Mouse (Mus musculus): ENCODE results near the gene Idnk.

Idnk gene

GRCm38 (mm10) chr13:58147760-58148159, 9.7 kb upstream of the Idnk start:
- DNase-seq (ENCODE audit: low spot score) = no peak

DNA sequence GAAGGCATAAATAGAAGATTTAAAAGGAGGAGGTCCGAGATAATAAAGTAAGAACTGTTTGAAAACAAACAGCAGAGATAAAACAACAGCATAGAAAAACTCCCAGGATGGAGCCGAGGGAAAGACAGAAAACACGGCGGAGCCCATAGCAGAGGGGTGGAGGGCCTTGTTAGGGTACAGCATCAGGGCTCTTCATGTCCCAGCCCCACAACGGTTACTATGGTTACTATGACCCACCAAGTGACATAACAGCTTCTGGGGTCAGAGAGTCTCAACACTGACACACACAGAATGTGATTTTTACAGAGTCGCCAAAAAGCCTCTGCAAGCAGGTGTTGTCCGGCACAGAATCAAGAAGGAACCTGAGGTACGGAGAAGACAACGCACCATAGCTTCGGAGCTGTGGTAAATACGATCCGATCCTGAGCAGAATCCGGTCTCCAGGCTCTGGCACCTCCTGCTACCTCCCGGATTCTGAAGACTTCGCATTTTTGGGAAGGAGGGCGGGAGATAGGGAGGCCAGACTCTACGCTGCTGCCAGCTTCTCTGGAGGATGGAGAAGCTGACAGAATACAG, 9.1 kb upstream of the Idnk start:
- DNase-seq (ENCODE audit: low spot score) = no peak

- no peak for DNase-seq (ENCODE audit: low spot score)
These were observed 8.4 kb upstream of the Idnk start for GRCm38 (mm10) chr13:58149033-58149558.

- no peak for DNase-seq (ENCODE audit: low spot score)
These were observed 7.8 kb upstream of the Idnk start for GRCm38 (mm10) chr13:58149629-58150028.

DNA sequence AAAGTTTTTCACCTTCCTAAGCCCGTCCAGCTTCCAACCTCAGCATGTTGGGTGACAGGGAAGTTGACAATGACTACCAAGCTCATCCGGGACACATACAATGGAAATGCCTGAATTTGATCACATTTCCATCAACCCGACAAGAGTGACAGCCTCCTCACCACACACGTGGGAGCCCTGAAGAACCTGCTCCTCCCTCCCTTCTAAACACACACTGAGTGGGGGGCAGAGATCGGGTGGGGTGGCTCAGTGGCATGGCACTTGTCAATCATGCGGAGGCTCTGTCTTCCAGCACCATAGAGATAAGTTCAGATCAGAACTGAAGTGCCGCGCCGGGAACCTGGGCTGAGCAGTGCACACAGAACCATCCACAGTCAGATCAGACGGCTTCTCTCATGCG, 7.0 kb upstream of the Idnk start:
- no peak for DNase-seq (ENCODE audit: low spot score)

- no peak for DNase-seq (ENCODE audit: low spot score)
These were observed 1.4 kb upstream of the Idnk start for GRCm38 (mm10) chr13:58156031-58156430.

DNA sequence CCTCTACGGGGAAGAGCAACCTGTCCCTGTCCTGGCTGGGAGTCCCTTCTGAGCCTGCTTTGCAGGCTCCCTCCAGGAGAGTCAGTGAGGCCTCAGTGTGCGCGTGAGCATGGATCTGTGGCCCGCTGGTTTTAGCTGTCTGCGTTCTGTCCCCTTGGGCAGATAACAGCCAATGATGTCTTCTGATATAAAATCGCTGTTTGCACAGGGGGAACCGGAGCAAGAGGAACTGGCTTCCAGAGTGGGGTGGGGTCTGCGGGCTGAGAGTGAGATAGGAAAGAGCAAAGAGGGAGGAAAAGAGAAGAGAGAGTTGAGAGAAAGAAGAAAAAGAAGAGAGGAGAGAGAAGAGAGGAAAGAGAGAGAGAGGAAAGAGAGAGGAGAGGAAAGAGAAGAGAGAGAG, 413 bp upstream of the Idnk start:
- no peak for DNase-seq (ENCODE audit: low spot score)

- peak; percentile 87 for DNase-seq (ENCODE audit: low spot score)
These were observed 857 bp downstream of the Idnk start for GRCm38 (mm10) chr13:58158099-58158912.

GRCm38 (mm10) chr13:58160761-58161160, 3.3 kb downstream of the Idnk start:
- no peak for DNase-seq (ENCODE audit: low spot score)

DNA sequence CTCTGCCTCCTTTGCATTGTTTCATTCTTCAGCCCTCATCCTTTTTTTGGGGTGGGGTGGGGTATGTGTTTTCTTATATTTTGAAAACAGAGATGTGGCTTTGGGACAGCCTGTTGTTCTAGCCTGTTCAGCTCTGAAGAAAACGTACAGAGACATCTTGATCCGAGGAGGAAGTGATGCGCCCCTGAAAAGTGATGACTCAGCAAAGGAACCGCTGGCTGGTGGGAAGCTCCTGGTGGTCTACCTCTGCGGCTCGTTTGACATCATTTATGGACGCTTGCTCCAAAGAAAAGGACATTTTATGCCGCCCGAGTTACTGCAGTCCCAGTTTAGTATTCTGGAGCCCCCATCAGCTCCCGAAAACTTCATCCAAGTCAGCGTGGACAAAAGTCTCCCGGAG, 5.9 kb downstream of the Idnk start:
- no peak for DNase-seq (ENCODE audit: low spot score)

DNA sequence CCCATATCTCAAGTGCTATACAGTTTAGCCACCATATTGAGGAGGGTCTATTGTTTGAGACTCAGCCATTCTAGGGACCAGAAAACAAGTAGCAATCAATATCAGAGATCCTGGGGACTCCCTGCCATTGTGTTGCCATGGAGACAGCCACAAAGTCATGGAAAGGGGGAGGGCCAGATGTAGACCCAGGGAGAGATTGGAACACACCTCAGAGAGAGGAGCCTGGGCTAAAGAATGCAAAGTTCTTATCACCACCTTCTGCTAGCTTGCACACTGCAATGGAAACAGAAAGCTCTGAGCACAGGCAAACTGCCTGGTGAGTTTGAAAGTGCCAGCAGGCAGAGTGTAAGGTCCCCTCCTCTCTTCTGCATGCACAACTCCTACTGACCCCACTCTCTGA, 10.7 kb downstream of the Idnk start:
- no peak for DNase-seq (ENCODE audit: low spot score)

DNA sequence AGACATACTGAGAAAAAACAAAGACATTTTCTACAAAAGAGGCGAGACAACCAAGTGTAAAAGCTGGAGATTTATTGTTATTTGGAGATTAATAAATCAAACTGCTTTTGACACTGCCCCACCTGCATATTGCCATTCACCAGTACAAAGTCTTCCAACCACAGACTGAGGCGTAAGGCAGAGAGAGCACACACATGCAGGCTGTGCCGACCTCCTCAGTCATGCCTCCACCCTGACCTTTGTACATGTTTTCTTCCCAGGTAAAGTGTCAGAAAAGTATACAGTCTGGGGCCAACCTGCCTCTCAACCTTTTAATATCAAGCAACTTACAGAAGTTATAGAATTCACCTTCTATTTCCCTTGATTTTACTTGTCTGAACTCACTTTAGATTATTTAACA, 18.7 kb downstream of the Idnk start:
- no peak for DNase-seq (ENCODE audit: low spot score)

- peak; percentile 100 for DNase-seq (ENCODE audit: low spot score)
These were observed 20.2 kb downstream of the Idnk start for GRCm38 (mm10) chr13:58177511-58178208.

DNA sequence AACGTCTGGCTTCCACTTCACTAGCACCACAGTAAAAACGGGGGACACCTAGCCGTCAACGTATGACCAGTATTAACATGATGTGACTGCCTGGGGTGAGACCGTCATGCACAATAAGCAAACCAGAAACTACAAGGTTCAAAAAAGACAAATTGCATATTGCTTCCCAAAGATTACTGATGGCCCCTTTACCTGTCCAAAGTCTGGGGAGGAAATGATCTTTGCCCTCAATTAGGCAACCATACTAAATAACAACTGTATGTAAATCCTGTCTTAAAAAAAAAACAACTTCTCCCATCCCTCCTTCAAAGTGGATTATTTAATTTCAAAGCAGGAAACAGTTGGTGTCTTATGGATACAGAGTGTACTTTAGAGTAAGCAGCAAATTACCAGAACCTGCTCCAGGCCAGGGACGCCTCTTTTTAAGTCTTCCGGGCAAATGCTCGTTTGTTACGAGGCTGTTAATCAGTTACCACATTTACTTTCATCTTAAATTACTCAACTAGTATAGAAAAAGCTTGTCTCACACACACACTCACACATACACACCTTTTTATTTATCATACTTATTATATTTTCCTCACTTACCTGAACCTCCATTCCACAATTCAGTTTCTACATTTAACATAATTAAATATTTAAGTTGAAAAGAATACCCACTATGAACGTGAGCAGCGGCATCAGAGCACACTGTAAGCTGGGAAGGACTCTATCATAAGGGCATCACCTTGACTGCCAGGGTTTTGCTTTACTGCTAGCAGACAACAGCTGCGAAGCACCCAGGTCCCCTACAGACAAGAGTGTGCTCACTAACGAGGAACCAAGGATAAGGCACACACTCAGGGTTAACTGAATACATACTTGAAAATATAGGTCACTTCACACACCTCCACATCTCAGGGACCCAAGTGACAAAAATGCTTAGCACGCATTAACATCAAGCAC, 24.4 kb downstream of the Idnk start:
- DNase-seq (ENCODE audit: low spot score) = no peak

DNA sequence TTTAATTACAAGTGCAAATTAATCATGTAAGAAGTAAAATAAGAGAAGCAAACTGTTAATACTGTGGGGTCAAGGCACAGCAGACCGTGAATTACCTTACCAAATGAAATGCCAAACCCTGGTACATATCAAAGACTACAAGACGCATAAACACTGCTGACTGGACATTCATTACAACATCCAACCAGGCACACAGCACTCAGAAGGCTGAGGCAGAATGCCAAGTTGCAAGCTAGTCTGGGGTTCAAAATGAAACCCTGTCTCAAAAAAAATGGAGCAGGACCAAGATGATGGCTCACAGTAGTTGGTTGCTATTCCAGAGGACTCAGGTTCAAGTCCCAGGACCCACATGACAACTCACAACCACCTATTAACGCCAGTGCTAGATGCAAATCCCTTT, 26.7 kb downstream of the Idnk start:
- no peak for DNase-seq (ENCODE audit: low spot score)

GRCm38 (mm10) chr13:58186281-58186680, 28.8 kb downstream of the Idnk start:
- DNase-seq (ENCODE audit: low spot score) = no peak

DNA sequence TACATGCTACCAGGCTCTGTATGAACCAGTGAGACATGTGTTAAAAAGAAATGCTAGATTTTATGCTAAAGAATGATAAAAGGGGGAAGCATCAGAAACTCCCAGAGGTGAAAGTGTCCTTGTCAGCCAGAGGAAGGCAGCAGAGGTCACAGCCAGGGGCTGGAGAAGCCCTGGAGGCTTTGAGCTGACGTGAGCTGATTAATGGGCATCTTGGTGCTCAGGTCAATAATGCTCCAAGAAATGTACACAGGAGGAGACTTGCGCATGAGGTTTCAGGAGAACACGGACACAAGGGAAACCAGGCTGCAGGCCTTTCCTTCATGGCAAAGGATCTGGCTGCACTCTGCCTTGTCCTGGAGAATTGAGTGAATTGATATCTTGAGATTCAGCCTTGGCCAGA, 30.3 kb downstream of the Idnk start:
- no peak for DNase-seq (ENCODE audit: low spot score)

GRCm38 (mm10) chr13:58188412-58188811, 31.0 kb downstream of the Idnk start:
- DNase-seq (ENCODE audit: low spot score) = peak; percentile 82

- peak; percentile 36 for DNase-seq (ENCODE audit: low spot score)
These were observed 32.0 kb downstream of the Idnk start for GRCm38 (mm10) chr13:58189473-58189872.

DNA sequence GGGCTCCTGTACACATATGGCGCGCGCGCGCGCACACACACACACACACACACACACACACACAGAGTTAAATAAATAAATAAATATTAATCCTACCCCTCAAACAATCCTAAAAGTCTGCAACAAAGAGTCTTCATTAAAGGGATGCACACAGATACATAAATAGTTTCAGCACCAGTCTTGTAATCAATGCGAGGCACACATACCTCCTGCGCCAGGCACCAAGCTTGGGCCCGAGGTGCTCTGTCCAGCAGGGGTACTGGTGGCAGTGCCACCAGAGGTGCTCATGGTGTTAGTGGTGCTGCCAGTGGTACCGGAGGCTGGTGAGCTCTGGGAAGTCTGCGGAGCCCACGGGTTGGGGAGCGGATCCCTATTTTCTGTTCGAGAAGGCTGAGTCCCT, 34.1 kb downstream of the Idnk start:
- no peak for DNase-seq (ENCODE audit: low spot score)

DNA sequence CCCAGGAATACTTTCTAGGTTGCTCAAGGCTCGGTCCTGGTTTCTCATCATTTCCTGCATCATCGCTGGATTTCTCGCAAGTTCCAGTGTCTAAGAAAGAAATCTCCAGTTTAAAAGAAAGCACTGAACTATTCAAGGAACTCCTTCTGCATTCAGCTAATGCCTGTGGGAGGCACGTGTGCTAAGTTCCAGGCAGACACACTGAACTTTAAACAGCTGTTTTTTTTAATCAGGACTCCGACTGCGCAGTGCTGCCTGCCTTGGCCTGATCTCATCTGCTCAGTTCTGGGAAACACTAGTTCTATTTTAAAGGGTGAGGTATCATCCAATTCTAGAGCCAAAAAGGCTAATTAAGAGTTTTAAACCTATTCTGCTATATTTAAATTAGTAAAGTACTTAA, 34.7 kb downstream of the Idnk start:
- DNase-seq (ENCODE audit: low spot score) = no peak

DNA sequence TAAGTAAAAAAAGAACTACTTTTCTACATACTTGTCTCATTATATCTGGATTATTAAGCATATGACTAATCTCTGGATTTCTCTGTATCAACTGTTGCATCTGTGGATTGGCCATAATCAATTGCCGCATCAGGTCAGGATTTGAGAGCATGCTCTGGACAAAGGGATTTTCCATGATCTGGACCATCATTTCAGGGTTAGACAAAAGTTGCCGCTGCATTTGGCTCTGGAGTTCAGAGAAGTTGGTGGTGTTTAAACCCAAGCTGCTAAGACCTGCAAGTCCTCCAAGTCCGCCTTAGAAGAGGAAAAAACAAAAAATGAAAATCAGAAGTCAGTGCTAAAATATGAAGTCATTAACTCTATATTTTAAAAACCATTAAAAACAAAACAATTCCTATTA, 35.8 kb downstream of the Idnk start:
- no peak for DNase-seq (ENCODE audit: low spot score)

Measured in left cerebral cortex, adult 11 months (tissue).